Mouse (Mus musculus) liver, embryonic 15.5 days (tissue): ENCODE measurements around the gene Acnat1. TPM values are rescaled to one million over a fixed set of nuclear protein-coding genes. Genes with fewer than 3 reads are reported as not detected.
A peak's percentile ranks its signal among the peaks of the same experiment; 100 is the strongest.
"Not testable (repeated sequence)": the region's sequence is repeated elsewhere in the genome, so short reads cannot be mapped to it uniquely, and the experiment has no call there.

Source experiments
- ATAC-seq: fragments of 200-750 bp; cut with Nextera tagmentation; 2 replicates; pipeline ENCODE4 v1.8.0; 2017; ENCODE audit warnings: moderate number of reproducible peaks, mild to moderate bottlenecking, moderate library complexity; ENCODE audit not compliant: insufficient read depth
- H3K27ac ChIP-seq: fragments of 300-500 bp; sonication (generic); replicated peaks from 2 replicates; pipeline ENCODE4 v1.5.1; 2015; ENCODE audit warnings: mild to moderate bottlenecking, inconsistent platforms
- H3K27me3 ChIP-seq: fragments of 300-500 bp; sonication (generic); 2 replicates; pipeline ENCODE4 v1.6.1; 2015; ENCODE audit warnings: mild to moderate bottlenecking, inconsistent platforms
- H3K36me3 ChIP-seq: fragments of 300-500 bp; sonication (generic); replicated peaks from 2 replicates; pipeline ENCODE4 v1.6.1; 2015; ENCODE audit warnings: moderate library complexity, mild to moderate bottlenecking, inconsistent platforms
- H3K4me1 ChIP-seq: fragments of 300-500 bp; sonication (generic); replicated peaks from 2 replicates; pipeline ENCODE4 v1.6.1; 2015; ENCODE audit warnings: inconsistent platforms
- H3K4me2 ChIP-seq: fragments of 300-500 bp; sonication (generic); 2 replicates; pipeline ENCODE4 v1.6.1; 2015; ENCODE audit warnings: moderate library complexity, mild to moderate bottlenecking, inconsistent platforms
- H3K4me3 ChIP-seq: fragments of 300-500 bp; sonication (generic); replicated peaks from 2 replicates; pipeline ENCODE4 v1.5.1; 2015; ENCODE audit warnings: mild to moderate bottlenecking, inconsistent platforms
- H3K9ac ChIP-seq: fragments of 300-500 bp; sonication (generic); 2 replicates; pipeline ENCODE4 v1.6.1; 2015; ENCODE audit warnings: moderate library complexity, mild to moderate bottlenecking, inconsistent platforms
- H3K9me3 ChIP-seq: fragments of 300-500 bp; sonication (generic); replicated peaks from 2 replicates; pipeline ENCODE4 v1.6.1; 2016; ENCODE audit warnings: inconsistent platforms
- WGBS: fragments of 180-500 bp; shearing (Covaris S2); methylation state at CpG from one replicate; pipeline ENCODE4 v1.1.7; 2015; ENCODE audit warnings: mixed read lengths; ENCODE audit not compliant: insufficient replicate concordance; 5-methylcytosine and 5-hydroxymethylcytosine counted together
- polyA plus RNA-seq: library from polyadenylated mRNA; unstranded; fragments of >200 nt; fragmentation: Nextera tagmentation; extraction: Ambion mirVana; gene quantifications from 2 replicates; pipeline ENCODE4 v1.2.1, GENCODE M21; 2015

The Acnat1 gene
- 0.79 and 0.93 TPM in 2 replicates for polyA plus RNA-seq

DNA sequence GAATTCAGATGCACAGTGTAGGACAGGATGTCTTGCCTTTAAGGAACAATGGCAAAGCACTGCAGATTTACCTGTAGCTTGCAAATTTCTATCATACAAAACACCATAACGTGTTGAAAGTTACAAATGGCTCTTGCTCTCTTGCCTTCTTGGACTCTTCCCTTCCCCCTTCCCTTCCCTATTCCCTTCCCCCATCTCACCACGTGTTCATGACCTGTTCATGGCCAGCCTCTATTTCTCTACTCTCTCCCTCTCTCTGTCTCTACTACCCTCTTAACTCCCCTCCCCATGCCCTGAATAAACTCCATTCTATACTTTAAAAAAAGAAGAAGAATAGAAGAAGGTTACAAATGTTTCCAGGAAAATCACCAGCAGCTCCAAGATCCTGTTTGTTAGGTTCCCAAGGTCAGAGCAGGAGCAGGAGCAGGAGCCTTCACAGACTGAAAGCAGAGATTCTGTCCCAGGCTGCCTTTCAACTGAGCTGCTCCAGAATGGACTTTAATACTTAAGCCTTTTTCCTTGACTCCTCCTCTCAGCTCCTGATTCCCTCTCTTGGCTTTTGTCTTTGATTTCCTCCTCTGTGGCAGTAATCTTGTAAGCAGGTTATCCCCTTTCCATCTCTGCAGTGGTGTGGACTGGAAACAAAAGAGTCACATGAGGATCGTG lies at the start of gene Acnat1:
Acnat1 (minus strand) TSS at position 478 of the 666 bp plus-strand sequence.
- no peak for ATAC-seq
- Histone ChIP-seq H3K9me3 (no peaks in the 10 kb centered on the region), H3K27ac (peak within 1 kb of the TSS; percentile 71), H3K4me1 (peaks cover 55% of the 10 kb centered on the region), H3K9ac (no peak within 1 kb of the TSS), H3K4me3 (no peak within 1 kb of the TSS), H3K36me3 (no peaks in the 10 kb centered on the region), H3K27me3 (no peaks in the 10 kb centered on the region), H3K4me2 (peak within 1 kb of the TSS; percentile 42)
- 46% methylated on average over 3 of the region's 3 CpGs for WGBS

DNA sequence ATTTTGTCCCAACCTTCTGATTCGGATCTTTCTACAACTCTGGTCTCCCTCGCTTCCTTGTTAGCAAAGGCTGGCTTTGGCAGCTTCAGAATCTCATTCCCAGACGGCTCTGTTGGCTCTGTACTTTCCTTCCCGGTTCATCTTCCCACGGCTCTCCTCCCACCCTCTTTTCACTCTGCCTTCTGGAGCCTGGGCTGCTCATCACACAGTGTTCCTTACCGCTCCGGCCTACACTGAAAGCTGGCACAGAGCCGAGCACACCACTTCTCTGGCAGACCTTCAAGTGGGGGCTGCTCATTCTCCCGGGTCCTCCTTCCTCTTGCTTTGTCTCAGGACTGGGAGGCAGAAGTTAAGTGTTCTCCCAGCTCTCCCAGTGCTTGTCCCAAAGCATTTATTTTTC lies 48.9 kb upstream of the Acnat1 start:
- peak overlapping the region; percentile 84; the same call in 1 of the 2 replicates for H3K4me2 ChIP-seq

DNA sequence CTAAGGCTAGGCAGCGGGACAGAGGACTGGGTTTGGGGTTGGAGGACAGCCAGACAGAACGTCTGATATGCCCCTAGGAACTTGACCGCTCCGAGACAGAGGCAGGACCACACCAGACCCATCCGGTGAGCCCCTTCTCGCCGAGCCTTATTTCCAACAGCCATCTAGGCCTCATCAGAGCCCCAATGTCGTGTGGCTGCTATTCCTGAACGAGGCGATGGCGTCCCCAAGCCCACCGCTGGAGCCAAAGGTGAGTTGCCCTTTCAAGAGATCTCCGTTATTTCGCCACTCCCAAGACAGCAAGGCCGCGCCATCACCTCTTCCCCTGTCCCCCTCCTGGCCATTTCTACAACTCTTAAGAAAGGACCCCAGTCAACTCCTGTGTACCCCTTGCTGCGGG lies 47.6 kb upstream of the Acnat1 start:
- ATAC-seq = peak; percentile 38
- Histone ChIP-seq H3K27me3 (no peaks in the 10 kb centered on the region), H3K4me2 (peak overlapping the region; percentile 84), H3K4me3 (peak overlapping the region; percentile 79), H3K9ac (peak overlapping the region; percentile 74), H3K36me3 (peaks cover 14% of the 10 kb centered on the region), H3K4me1 (peaks cover 30% of the 10 kb centered on the region), H3K9me3 (no peaks in the 10 kb centered on the region), H3K27ac (peak overlapping the region; percentile 45; the same call in 1 of the 2 replicates)
- WGBS = under 1% methylated on average over 17 of the region's 17 CpGs

More for the DNA sequence above, 48.9 kb upstream of the Acnat1 start:
- H3K27me3 ChIP-seq = no peaks in the 10 kb centered on the region
- peak overlapping the region; percentile 79; the same call in 1 of the 2 replicates for H3K4me3 ChIP-seq
- WGBS = 85% methylated on average over 9 of the region's 9 CpGs
- H3K4me1 ChIP-seq = peaks cover 27% of the 10 kb centered on the region
- H3K27ac ChIP-seq = no peak overlapping the region
- H3K9me3 ChIP-seq = no peaks in the 10 kb centered on the region
- no peak overlapping the region for H3K9ac ChIP-seq
- H3K36me3 ChIP-seq = peaks cover 12% of the 10 kb centered on the region
- no peak for ATAC-seq

DNA sequence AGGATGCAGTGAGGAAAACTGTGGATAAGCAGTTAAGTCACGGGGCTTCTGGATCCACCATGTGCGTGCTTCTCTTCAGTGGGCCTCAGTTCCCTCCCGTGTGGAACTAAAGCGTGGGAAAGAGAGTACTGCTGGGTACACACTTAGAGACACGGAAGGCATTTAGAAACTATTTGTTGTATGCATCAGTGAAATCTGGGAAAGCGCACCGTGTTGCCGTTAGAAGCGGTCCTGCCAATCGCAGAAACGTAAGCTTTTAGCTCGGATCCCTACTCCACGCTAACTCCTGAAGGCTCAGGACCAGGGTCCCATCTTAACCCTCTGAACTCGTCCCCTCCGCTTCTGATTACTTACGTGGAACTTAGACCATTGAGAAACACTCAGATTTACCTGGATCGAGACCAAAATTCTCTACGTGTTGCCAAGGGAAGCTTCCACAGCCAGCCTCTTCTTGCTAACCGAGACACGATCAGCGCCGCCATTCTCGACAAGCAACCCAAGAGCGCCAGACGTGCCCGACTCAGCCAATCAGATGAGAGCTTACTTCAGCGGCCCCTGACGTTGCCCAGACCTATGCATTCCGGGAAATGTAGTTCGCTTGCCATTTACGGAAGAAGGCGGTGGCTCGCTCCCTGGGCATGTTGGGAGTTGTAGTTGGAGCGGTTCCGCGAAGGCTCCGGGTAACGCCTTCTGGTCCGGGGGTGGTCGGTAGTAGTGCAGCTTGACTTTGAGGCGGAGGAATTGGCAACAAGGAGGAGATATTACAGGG lies 47.0 kb upstream of the Acnat1 start, which contains the start of the genes Mrpl50 and Zfp189:
Mrpl50 (minus strand) TSS at position 522 of the 769 bp plus-strand sequence.
Zfp189 (plus strand) TSS at position 605 of the 769 bp plus-strand sequence.
- peak within 1 kb of the TSS; percentile 74 for H3K9ac ChIP-seq
- H3K4me3 ChIP-seq = peak within 1 kb of the TSS; percentile 79
- H3K27me3 ChIP-seq = no peaks in the 10 kb centered on the region
- H3K27ac ChIP-seq = peak within 1 kb of the TSS; percentile 69
- under 1% methylated on average over 41 of the region's 41 CpGs for WGBS
- H3K4me2 ChIP-seq = peak within 1 kb of the TSS; percentile 84
- peak; percentile 98 for ATAC-seq
- H3K36me3 ChIP-seq = peaks cover 14% of the 10 kb centered on the region
- H3K9me3 ChIP-seq = no peaks in the 10 kb centered on the region
- peaks cover 30% of the 10 kb centered on the region for H3K4me1 ChIP-seq

DNA sequence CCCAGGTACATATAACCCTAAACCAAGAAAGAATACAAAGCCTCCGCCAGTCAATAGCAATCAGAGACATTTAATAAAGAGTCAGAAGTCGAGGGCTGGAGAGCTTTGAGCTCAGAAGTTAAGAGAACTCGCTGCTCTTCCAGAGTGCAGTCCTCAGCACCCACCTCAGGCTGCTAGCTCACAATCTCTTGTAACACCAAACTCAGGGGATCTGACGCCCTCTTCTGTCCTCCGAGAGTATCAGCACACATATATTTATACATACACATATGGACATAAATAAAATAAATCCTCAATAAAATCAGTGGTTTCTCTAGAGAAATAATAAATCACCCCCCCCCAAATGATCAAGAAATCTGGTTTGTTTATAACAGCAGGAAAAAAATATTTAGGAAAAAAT lies 45.8 kb upstream of the Acnat1 start:
- no peaks in the 10 kb centered on the region for H3K9me3 ChIP-seq
- H3K27me3 ChIP-seq = no peaks in the 10 kb centered on the region
- WGBS = 69% methylated on average over 5 of the region's 5 CpGs
- peaks cover 30% of the 10 kb centered on the region for H3K4me1 ChIP-seq
- peaks cover 11% of the 10 kb centered on the region for H3K36me3 ChIP-seq
- H3K27ac ChIP-seq = no peak overlapping the region
- no peak overlapping the region for H3K9ac ChIP-seq
- ATAC-seq = no peak
- peak overlapping the region; percentile 66 for H3K4me2 ChIP-seq
- H3K4me3 ChIP-seq = peak overlapping the region; percentile 79

DNA sequence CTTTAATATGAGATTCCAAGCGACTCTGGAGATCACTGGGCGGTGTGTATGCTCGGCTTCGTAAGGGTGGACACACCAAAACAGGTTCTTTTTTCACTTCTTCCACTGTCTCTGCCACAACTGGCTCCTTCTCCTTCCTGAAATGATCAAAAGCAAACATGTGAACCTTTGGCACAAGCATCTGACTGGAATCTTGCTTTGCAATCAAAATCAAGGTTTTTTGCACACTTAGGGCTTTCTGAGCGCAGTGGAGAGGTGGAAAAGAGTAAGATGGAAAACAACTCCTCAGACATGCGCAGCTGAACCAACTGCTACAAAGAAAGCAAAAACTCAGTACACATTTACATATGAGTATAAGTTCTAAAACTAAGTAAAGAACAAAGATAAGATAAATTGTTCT lies 40.7 kb upstream of the Acnat1 start:
- ATAC-seq = no peak
- peaks cover 14% of the 10 kb centered on the region for H3K4me1 ChIP-seq
- 87% methylated on average over 6 of the region's 6 CpGs for WGBS
- H3K27ac ChIP-seq = no peak overlapping the region
- H3K27me3 ChIP-seq = no peaks in the 10 kb centered on the region
- no peak overlapping the region for H3K9ac ChIP-seq
- no peaks in the 10 kb centered on the region for H3K9me3 ChIP-seq
- H3K4me3 ChIP-seq = no peak overlapping the region
- H3K36me3 ChIP-seq = peaks cover 32% of the 10 kb centered on the region
- H3K4me2 ChIP-seq = no peak overlapping the region

DNA sequence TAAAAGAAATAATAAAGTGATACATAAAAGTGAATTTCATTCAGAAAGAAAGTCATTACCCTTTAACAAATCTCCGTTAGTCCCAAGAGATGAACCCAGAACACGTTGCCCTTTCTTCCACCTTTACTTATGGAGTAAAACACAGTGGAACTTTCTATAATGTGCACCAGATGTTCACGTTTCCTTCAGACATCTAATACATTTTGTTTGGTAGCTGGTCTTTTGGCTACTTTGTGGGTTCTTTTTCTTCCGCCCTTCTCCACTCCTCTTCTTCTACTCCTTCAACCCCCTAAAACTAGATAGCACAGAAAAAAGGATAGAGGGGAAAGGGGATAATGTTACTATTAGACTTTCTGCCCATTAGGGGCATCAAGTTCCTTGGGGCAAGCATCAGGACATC lies 38.9 kb upstream of the Acnat1 start:
- Histone ChIP-seq H3K9me3 (no peaks in the 10 kb centered on the region), H3K4me1 (peaks cover 7% of the 10 kb centered on the region; the same call in 1 of the 2 replicates), H3K27ac (no peak overlapping the region), H3K36me3 (peaks cover 30% of the 10 kb centered on the region), H3K4me3 (no peak overlapping the region), H3K27me3 (no peaks in the 10 kb centered on the region), H3K4me2 (no peak overlapping the region), H3K9ac (no peak overlapping the region)
- WGBS = 79% methylated on average over 4 of the region's 4 CpGs
- ATAC-seq = no peak

DNA sequence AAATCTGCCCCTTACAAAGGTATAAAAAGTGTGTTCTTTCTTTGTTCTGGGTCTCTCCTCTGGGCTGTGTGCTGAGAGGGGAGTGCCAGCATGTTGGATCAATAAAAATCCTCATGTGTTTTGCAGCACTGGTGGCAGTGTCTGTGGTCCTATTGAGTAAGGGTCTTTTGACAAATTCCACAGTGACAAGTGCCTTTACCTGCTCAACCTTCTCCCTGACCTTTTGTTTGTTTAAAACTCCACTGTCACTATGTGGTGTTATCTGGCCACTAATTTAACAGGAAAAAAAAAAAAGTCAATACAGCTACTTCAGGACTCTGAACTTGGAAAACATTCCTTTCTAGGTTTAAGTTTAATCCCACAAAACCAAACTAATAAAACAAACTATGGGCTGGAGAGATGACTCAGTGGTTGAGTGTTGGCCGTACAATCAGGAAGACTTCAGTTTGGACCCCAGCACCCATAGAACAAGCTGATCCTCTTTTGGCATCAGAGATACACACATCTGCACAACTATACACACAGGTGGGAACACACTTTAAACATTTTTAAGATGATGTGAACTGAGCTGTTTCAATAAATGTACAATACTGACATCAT lies 36.6 kb upstream of the Acnat1 start:
- H3K4me3 ChIP-seq, H3K27me3 ChIP-seq, H3K9ac ChIP-seq, H3K9me3 ChIP-seq, H3K27ac ChIP-seq, H3K4me2 ChIP-seq: not testable (repeated sequence)
- Histone ChIP-seq H3K36me3 (peaks cover 27% of the 10 kb centered on the region), H3K4me1 (peaks cover 10% of the 10 kb centered on the region)
- peak; percentile 66 for ATAC-seq
- 74% methylated on average over 1 of the region's 1 CpGs for WGBS

DNA sequence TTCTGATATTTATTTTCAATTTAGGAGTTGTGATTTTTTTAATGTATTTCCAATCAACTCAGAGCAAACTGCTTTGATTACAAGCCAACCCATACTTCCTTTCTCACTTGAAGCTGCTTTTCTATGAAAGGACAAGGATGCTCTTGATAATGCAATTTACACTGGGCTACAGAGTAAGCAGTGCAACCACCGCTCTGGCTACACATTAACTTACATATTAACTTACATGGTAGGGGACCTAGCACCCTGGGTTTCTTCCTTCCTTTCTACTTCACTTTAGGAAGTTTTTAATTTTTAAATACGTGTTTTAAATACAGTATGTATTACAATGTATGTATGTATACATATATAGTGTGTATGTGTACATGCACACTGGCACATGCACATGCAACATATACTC lies 35.5 kb upstream of the Acnat1 start:
- WGBS = 76% methylated on average over 2 of the region's 2 CpGs
- no peak overlapping the region for H3K4me2 ChIP-seq
- H3K4me3 ChIP-seq = no peak overlapping the region
- no peaks in the 10 kb centered on the region for H3K27me3 ChIP-seq
- peaks cover 23% of the 10 kb centered on the region for H3K36me3 ChIP-seq
- H3K4me1 ChIP-seq = peaks cover 11% of the 10 kb centered on the region
- ATAC-seq = no peak
- H3K9ac ChIP-seq = no peak overlapping the region
- no peak overlapping the region for H3K27ac ChIP-seq
- no peaks in the 10 kb centered on the region for H3K9me3 ChIP-seq

DNA sequence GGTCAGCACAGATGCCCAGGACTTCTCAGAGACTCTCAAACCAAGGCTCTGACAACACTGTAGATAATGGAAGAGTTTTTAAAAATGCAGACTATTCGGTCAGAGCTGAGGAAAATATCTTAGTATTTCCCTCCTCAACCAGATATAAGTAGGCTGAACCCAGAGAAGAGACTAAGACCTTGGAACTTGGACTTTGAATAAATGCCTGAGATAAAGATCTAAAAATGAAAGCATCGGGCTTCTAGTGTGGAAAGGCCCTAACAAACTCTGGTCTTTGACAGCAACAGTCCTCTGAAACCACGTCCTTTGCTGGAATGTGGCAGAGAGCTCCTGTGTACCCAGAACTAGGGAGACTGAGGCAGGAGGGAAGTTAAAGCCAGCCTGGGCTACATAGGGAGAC lies 32.7 kb upstream of the Acnat1 start, which contains the start of gene Baat:
Baat (minus strand) TSS at position 172 of the 400 bp plus-strand sequence.
- WGBS = 41% methylated on average over 3 of the region's 3 CpGs
- no peaks in the 10 kb centered on the region for H3K9me3 ChIP-seq
- no peak within 1 kb of the TSS for H3K4me2 ChIP-seq
- peaks cover 14% of the 10 kb centered on the region for H3K4me1 ChIP-seq
- H3K27me3 ChIP-seq = no peaks in the 10 kb centered on the region
- H3K36me3 ChIP-seq = no peaks in the 10 kb centered on the region
- no peak for ATAC-seq
- H3K9ac ChIP-seq = no peak within 1 kb of the TSS
- H3K27ac ChIP-seq = no peak within 1 kb of the TSS; the same call in 1 of the 2 replicates
- no peak within 1 kb of the TSS for H3K4me3 ChIP-seq

DNA sequence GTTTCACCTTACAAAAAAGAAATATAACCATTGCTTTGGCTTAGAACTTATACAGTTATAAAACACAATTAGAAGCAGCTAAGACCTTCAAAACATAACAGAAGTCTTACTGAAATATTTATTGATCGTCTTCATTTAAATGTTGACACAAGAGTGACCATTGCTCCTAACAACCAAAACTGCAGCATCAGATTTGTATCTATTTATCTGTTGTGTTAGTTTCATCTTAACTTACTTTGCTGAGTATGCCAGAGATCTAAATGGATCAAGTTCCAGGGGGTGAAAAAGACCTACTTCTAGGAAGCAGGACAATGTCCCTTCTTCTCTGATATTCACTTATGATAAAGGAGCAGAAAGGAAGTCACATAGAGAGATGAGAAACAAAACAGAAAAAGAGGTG lies 29.9 kb upstream of the Acnat1 start:
- Histone ChIP-seq H3K27ac (no peak overlapping the region), H3K9me3 (no peaks in the 10 kb centered on the region), H3K9ac (no peak overlapping the region), H3K4me2 (no peak overlapping the region), H3K4me1 (peaks cover 10% of the 10 kb centered on the region; the same call in 1 of the 2 replicates), H3K4me3 (no peak overlapping the region), H3K27me3 (no peaks in the 10 kb centered on the region), H3K36me3 (no peaks in the 10 kb centered on the region)
- 56% methylated on average over 1 of the region's 1 CpGs for WGBS
- ATAC-seq = no peak
